Mouse (Mus musculus) stomach, postnatal 0 days (tissue): ENCODE results near the gene Pelp1. TPM values are rescaled to one million over a fixed set of nuclear protein-coding genes. Genes with fewer than 3 reads are reported as not detected.

Experiments
- ATAC-seq: fragments of 200-750 bp; cut with Nextera tagmentation; 2 replicates; pipeline ENCODE4 v1.8.0; 2017; ENCODE audit not compliant: low FRiP score, low TSS enrichment
- DNase-seq: peaks from one replicate; pipeline ENCODE4 v3.0.0-alpha.2; 2016; ENCODE audit warnings: low spot score
- H3K27ac ChIP-seq: fragments of 300-500 bp; sonication (generic); replicated peaks from 2 replicates; pipeline ENCODE4 v1.5.1; 2014; ENCODE audit warnings: mild to moderate bottlenecking, control low read depth
- H3K27me3 ChIP-seq: fragments of 300-500 bp; sonication (generic); 2 replicates; pipeline ENCODE4 v1.6.1; 2014; ENCODE audit warnings: low read length; ENCODE audit not compliant: control insufficient read depth, insufficient read depth
- H3K36me3 ChIP-seq: fragments of 300-500 bp; sonication (generic); 2 replicates; pipeline ENCODE4 v1.6.1; 2014; ENCODE audit warnings: low read length, mixed read lengths; ENCODE audit not compliant: control insufficient read depth, insufficient read depth
- H3K4me1 ChIP-seq: fragments of 300-500 bp; sonication (generic); replicated peaks from 2 replicates; pipeline ENCODE4 v1.6.1; 2014; ENCODE audit warnings: antibody characterized with exemption; ENCODE audit not compliant: control insufficient read depth, insufficient read depth
- H3K4me2 ChIP-seq: fragments of 300-500 bp; sonication (generic); replicated peaks from 2 replicates; pipeline ENCODE4 v1.6.1; 2014; ENCODE audit warnings: low read depth, mild to moderate bottlenecking, control low read depth, moderate library complexity
- H3K4me3 ChIP-seq: fragments of 300-500 bp; sonication (generic); 2 replicates; pipeline ENCODE4 v1.5.1; 2014; ENCODE audit warnings: low read depth, low read length, control low read depth
- H3K9ac ChIP-seq: fragments of 300-500 bp; sonication (generic); 2 replicates; pipeline ENCODE4 v1.6.1; 2014; ENCODE audit warnings: mild to moderate bottlenecking, low read length, control low read depth, mixed read lengths
- H3K9me3 ChIP-seq: fragments of 300-500 bp; sonication (generic); 2 replicates; pipeline ENCODE4 v1.6.1; 2016; ENCODE audit warnings: low read length; ENCODE audit not compliant: control insufficient read depth
- CTCF ChIP-seq: IDR thresholded peaks from 2 replicates; pipeline ENCODE4 v1.5.1; 2016; ENCODE audit warnings: antibody characterized with exemption, low read depth, mild to moderate bottlenecking, moderate library complexity
- EP300 ChIP-seq: optimal IDR thresholded peaks from 2 replicates; pipeline ENCODE3; 2016; ENCODE audit warnings: antibody characterized with exemption
- WGBS: fragments of 180-500 bp; shearing (Covaris S2); extraction: QIAGEN DNeasy Blood & Tissue Kit; methylation state at CpG from one replicate; pipeline ENCODE4 v1.1.7; 2014; 5-methylcytosine and 5-hydroxymethylcytosine counted together
- polyA plus RNA-seq: library from polyadenylated mRNA; unstranded; fragments of >200 nt; fragmentation: Nextera tagmentation; extraction: Ambion mirVana; gene quantifications from 2 replicates; pipeline ENCODE4 v1.2.1, GENCODE M21; 2015

Pelp1 gene
- polyA plus RNA-seq, 1 experiment from 2014 or later = 10.4 TPM

GRCm38 (mm10) chr11:70412591-70412990, 2.8 kb upstream of the Pelp1 start:
- H3K4me1 ChIP-seq = peaks cover 4% of the 10 kb centered on the region; the same call in 1 of the 2 replicates
- TF ChIP-seq EP300 (no peak), CTCF (no peak)
- WGBS = 72% methylated on average over 5 of the region's 5 CpGs
- no peaks in the 10 kb centered on the region for H3K27me3 ChIP-seq
- H3K4me2 ChIP-seq = no peak overlapping the region
- no peak for ATAC-seq
- no peaks in the 10 kb centered on the region for H3K9me3 ChIP-seq
- no peak overlapping the region for H3K4me3 ChIP-seq
- no peak overlapping the region for H3K9ac ChIP-seq
- no peak for DNase-seq
- H3K27ac ChIP-seq = no peak overlapping the region
- no peaks in the 10 kb centered on the region for H3K36me3 ChIP-seq

- no peak for TF ChIP-seq CTCF
- TF ChIP-seq EP300 = no peak
- Histone ChIP-seq H3K4me1 (peaks cover 4% of the 10 kb centered on the region; the same call in 1 of the 2 replicates), H3K9me3 (no peaks in the 10 kb centered on the region), H3K4me2 (peak overlapping the region; percentile 89), H3K27ac (peak overlapping the region; percentile 84), H3K9ac (peak overlapping the region; percentile 96), H3K4me3 (peak overlapping the region; percentile 90), H3K36me3 (peaks cover 4% of the 10 kb centered on the region; the same call in 1 of the 2 replicates), H3K27me3 (no peaks in the 10 kb centered on the region)
- ATAC-seq (no peak), DNase-seq (no peak)
- 60% methylated on average over 6 of the region's 6 CpGs for WGBS
Measured at GRCm38 (mm10) chr11:70410297-70410643, 439 bp upstream of the Pelp1 start.

- H3K27me3 ChIP-seq = no peaks in the 10 kb centered on the region
- H3K4me1 ChIP-seq = no peaks in the 10 kb centered on the region
- DNase-seq (no peak), ATAC-seq (peak; percentile 64; the same call in 1 of the 2 replicates)
- peaks cover 5% of the 10 kb centered on the region for H3K36me3 ChIP-seq
- no peaks in the 10 kb centered on the region for H3K9me3 ChIP-seq
- no peak overlapping the region for H3K4me3 ChIP-seq
- H3K9ac ChIP-seq = no peak overlapping the region
- peak overlapping the region; percentile 1; the same call in 1 of the 2 replicates for H3K27ac ChIP-seq
- H3K4me2 ChIP-seq = no peak overlapping the region
- 41% methylated on average over 2 of the region's 2 CpGs for WGBS
- TF ChIP-seq EP300 (no peak), CTCF (no peak)
Measured at GRCm38 (mm10) chr11:70403598-70403997, 6.2 kb downstream of the Pelp1 start.

- Histone ChIP-seq H3K9me3 (no peaks in the 10 kb centered on the region), H3K9ac (no peak overlapping the region), H3K4me1 (no peaks in the 10 kb centered on the region), H3K36me3 (peaks cover 5% of the 10 kb centered on the region; the same call in 1 of the 2 replicates), H3K4me2 (no peak overlapping the region), H3K27me3 (no peaks in the 10 kb centered on the region), H3K4me3 (no peak overlapping the region), H3K27ac (no peak overlapping the region)
- no peak for ATAC-seq
- TF ChIP-seq EP300 (no peak), CTCF (no peak)
- DNase-seq = no peak
- 70% methylated on average over 5 of the region's 5 CpGs for WGBS
Measured at GRCm38 (mm10) chr11:70389421-70389820, 20.4 kb downstream of the Pelp1 start.

- no peak for DNase-seq
- H3K27me3 ChIP-seq = no peaks in the 10 kb centered on the region
- TF ChIP-seq CTCF = no peak
- TF ChIP-seq EP300 = no peak
- H3K36me3 ChIP-seq = peaks cover 2% of the 10 kb centered on the region; the same call in 1 of the 2 replicates
- H3K27ac ChIP-seq = no peak overlapping the region
- H3K4me1 ChIP-seq = no peaks in the 10 kb centered on the region
- H3K4me2 ChIP-seq = no peak overlapping the region
- 0 out of 2 replicates have a peak, but pooled peaks have one; percentile 32 for ATAC-seq
- H3K9me3 ChIP-seq = no peaks in the 10 kb centered on the region
- 74% methylated on average over 5 of the region's 5 CpGs for WGBS
- H3K4me3 ChIP-seq = no peak overlapping the region
- no peak overlapping the region for H3K9ac ChIP-seq
Measured at GRCm38 (mm10) chr11:70387436-70387835, 22.4 kb downstream of the Pelp1 start.

GRCm38 (mm10) chr11:70384136-70384535, 25.7 kb downstream of the Pelp1 start:
- ATAC-seq = no peak
- no peak overlapping the region for H3K9ac ChIP-seq
- DNase-seq = no peak

More at GRCm38 (mm10) chr11:70384136-70384535, 25.7 kb downstream of the Pelp1 start:
- WGBS = 80% methylated on average over 3 of the region's 3 CpGs
- Histone ChIP-seq H3K4me3 (no peak overlapping the region), H3K27me3 (no peaks in the 10 kb centered on the region), H3K4me1 (no peaks in the 10 kb centered on the region), H3K27ac (no peak overlapping the region), H3K36me3 (no peaks in the 10 kb centered on the region), H3K4me2 (no peak overlapping the region), H3K9me3 (no peaks in the 10 kb centered on the region)
- TF ChIP-seq EP300 (no peak), CTCF (no peak)
